12 mouse cellular contexts compared by ENCODE assay signal in the genomic region with DNA sequence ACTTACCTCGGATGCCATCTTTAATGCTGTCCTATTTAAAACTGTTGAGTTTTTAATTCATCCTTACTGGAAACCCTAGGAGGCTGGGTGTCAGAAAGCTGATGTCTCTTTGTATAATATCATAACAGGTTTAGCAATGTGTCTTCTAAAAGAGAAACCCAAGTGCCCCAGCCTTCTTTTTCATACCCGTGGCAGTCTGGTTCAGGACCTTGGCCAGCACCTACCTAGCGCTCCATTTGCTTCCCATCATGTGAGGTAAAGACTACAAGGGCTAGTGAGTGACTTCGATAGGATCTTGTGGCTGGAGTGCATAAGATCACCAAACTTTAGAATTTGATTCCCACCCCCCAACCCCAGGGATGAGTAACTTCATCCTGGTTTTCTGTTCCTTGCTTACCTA. TPM values are rescaled to one million over a fixed set of nuclear protein-coding genes. Genes with fewer than 3 reads are reported as not detected.
DNase-seq lines count a peak whose midpoint lies in the region; ATAC-seq lines count a peak whose summit lies in the region.
"Had no signal": no experiment of that assay in that cellular context is flagged by ENCODE, and none has a peak within 500 bp of the region (broad histone marks: within the 10 kb centered on the region; RNA-seq: fewer than 3 reads in every experiment).

No protein-coding gene starts in this region.

- ATAC-seq in liver, embryonic 11.5 days (replicated peaks; ENCODE audit: low FRiP score): no peak

- H3K4me3 ChIP-seq in liver, embryonic 11.5 days (ENCODE audit: low read depth, low read length): no peak overlapping the region
- H3K4me3 ChIP-seq in forebrain, embryonic 10.5 days: no peak overlapping the region
- H3K4me3 ChIP-seq: liver, embryonic 15.5 days had no signal

- H3K27ac ChIP-seq in liver, embryonic 11.5 days (ENCODE audit: low read depth, low read length): no peak overlapping the region
- H3K27ac ChIP-seq in forebrain, embryonic 10.5 days: no peak overlapping the region
- H3K27ac ChIP-seq: liver, embryonic 15.5 days had no signal

- no peak overlapping the region for H3K4me2 ChIP-seq in liver, embryonic 11.5 days
- H3K4me2 ChIP-seq: liver, embryonic 15.5 days had no signal

- H3K27me3 ChIP-seq in liver, embryonic 11.5 days (replicated peaks; ENCODE audit: control insufficient read depth, insufficient read depth, low read length): no peaks in the 10 kb centered on the region
- no peaks in the 10 kb centered on the region for H3K27me3 ChIP-seq in forebrain, embryonic 10.5 days (ENCODE audit: poor library complexity, severe bottlenecking)
- H3K27me3 ChIP-seq: liver, embryonic 15.5 days had no signal

- no peaks in the 10 kb centered on the region for H3K9me3 ChIP-seq in liver, embryonic 11.5 days (ENCODE audit: control insufficient read depth, low read length)
- no peaks in the 10 kb centered on the region for H3K9me3 ChIP-seq in forebrain, embryonic 10.5 days
- H3K9me3 ChIP-seq: liver, embryonic 15.5 days had no signal

- peak; percentile 69 for DNase-seq in adrenal gland, postnatal 14 days
- DNase-seq in adrenal gland, adult 8-10 months: no peak
- peak; percentile 46 for DNase-seq in lung, postnatal 10 days
- DNase-seq in lung, adult 18-20 months: no peak
- peak; percentile 33 for DNase-seq in adipocyte (ENCODE audit: low spot score)
- peak; percentile 43 for DNase-seq in liver, embryonic 11.5 days (ENCODE audit: low spot score)
- no peak for DNase-seq in forebrain, embryonic 10.5 days (ENCODE audit: extremely low spot score, low spot score)
- no peak for DNase-seq in spleen, adult 12 weeks (ENCODE audit: low spot score)
- DNase-seq: cerebellum, adult 11 months; gastrocnemius, postnatal 10 days had no signal

- H3K36me3 ChIP-seq in liver, embryonic 11.5 days (ENCODE audit: control insufficient read depth, insufficient read depth, low read length): no peaks in the 10 kb centered on the region
- peaks cover 25% of the 10 kb centered on the region for H3K36me3 ChIP-seq in forebrain, embryonic 10.5 days (replicated peaks)
- H3K36me3 ChIP-seq: liver, embryonic 15.5 days had no signal

- no peak overlapping the region for H3K9ac ChIP-seq in liver, embryonic 11.5 days (ENCODE audit: low read depth, low read length)
- H3K9ac ChIP-seq: liver, embryonic 15.5 days had no signal

- H3K4me1 ChIP-seq in liver, embryonic 11.5 days (replicated peaks; ENCODE audit: control insufficient read depth, insufficient read depth, low read length): no peaks in the 10 kb centered on the region
- no peaks in the 10 kb centered on the region for H3K4me1 ChIP-seq in forebrain, embryonic 10.5 days
- H3K4me1 ChIP-seq: liver, embryonic 15.5 days had no signal

- 41% methylated on average over 4 of the region's 4 CpGs for WGBS in liver, embryonic 11.5 days
- WGBS in forebrain, embryonic 10.5 days: 60% methylated on average over 4 of the region's 4 CpGs

RNA-seq across cellular contexts. Expression of a gene that starts 26.7 kb away (rescaled TPM):
- total RNA-seq in adrenal gland, postnatal 14 days (2021): not detected in 2 replicates
- total RNA-seq in adrenal gland, adult 8-10 months (2022): not detected
- polyA plus RNA-seq in liver, embryonic 11.5 days (2014; fragmentation: Nextera tagmentation; extraction: Ambion mirVana): not detected in 2 replicates
- not detected in 2 replicates for polyA plus RNA-seq in forebrain, embryonic 10.5 days (2016; fragmentation: Nextera tagmentation; extraction: Ambion mirVana)
- total RNA-seq: gastrocnemius, postnatal 10 days; neutrophil, adult 5-6 weeks had no signal
- polyA plus RNA-seq: liver, embryonic 15.5 days had no signal

RNA-seq across cellular contexts. Expression of a gene that starts 40.1 kb away (rescaled TPM):
- 2.9 and 3.3 TPM in 2 replicates for total RNA-seq in adrenal gland, postnatal 14 days (2021)
- total RNA-seq in adrenal gland, adult 8-10 months (2022): 10 to 100 TPM in 1 of 4 experiments, 1 to 10 TPM in 3; 8.0 to 11.3 (median 8.6) TPM
- polyA plus RNA-seq in liver, embryonic 11.5 days (2014; fragmentation: Nextera tagmentation; extraction: Ambion mirVana): 2.2 and 2.3 TPM in 2 replicates
- 11.3 and 12.1 TPM in 2 replicates for polyA plus RNA-seq in forebrain, embryonic 10.5 days (2016; fragmentation: Nextera tagmentation; extraction: Ambion mirVana)

Comparison
In these comparisons a context has a peak if more than half of its experiments do, and no peak if none do; other contexts are left out.
1. DNase-seq: peak in adrenal gland, postnatal 14 days (single experiment), lung, postnatal 10 days (single experiment), adipocyte (single experiment) and liver, embryonic 11.5 days (single experiment); none in adrenal gland, adult 8-10 months (single experiment), lung, adult 18-20 months (0 of 2), forebrain, embryonic 10.5 days (single experiment) and spleen, adult 12 weeks (single experiment).